Mouse (Mus musculus): ENCODE measurements at regions not wholly inside any gene's neighbourhood (a gene's known extent, or its start where the extent isn't known, plus 50 kb on each side); places are given as distances from the start of the nearest gene placed in this dataset.

GRCm38 (mm10) chr3:17794251-17795061 lies 153.8 kb upstream of the Cypt12 start:
- intact Hi-C loops (cut with DNase I; ENCODE audit: low total_unique reads), result no loop called here
- no peak for DNase-seq

- intact Hi-C loops (cut with DNase I; ENCODE audit: low total_unique reads), result no loop called here
- no peak for DNase-seq
Measured at GRCm38 (mm10) chr3:17795271-17796260, 152.6 kb upstream of the Cypt12 start.

- DNase-seq, result no peak
- intact Hi-C loops (cut with DNase I; ENCODE audit: low total_unique reads), result no loop called here
Measured at GRCm38 (mm10) chr3:17796766-17797165, 151.4 kb upstream of the Cypt12 start.

- no peak for DNase-seq
- intact Hi-C loops (cut with DNase I; ENCODE audit: low total_unique reads), result no loop called here
Measured at GRCm38 (mm10) chr3:17798399-17798798, 149.8 kb upstream of the Cypt12 start.

GRCm38 (mm10) chr3:17799120-17799519 lies 149.1 kb upstream of the Cypt12 start:
- DNase-seq, result no peak
- intact Hi-C loops (cut with DNase I; ENCODE audit: low total_unique reads), result no loop called here

GRCm38 (mm10) chr3:17800810-17801209 lies 147.4 kb upstream of the Cypt12 start:
- DNase-seq, result no peak
- intact Hi-C loops (cut with DNase I; ENCODE audit: low total_unique reads), result no loop called here

- DNase-seq, result no peak
- intact Hi-C loops (cut with DNase I; ENCODE audit: low total_unique reads), result no loop called here
Measured at GRCm38 (mm10) chr3:17801479-17801878, 146.7 kb upstream of the Cypt12 start.

- intact Hi-C loops (cut with DNase I; ENCODE audit: low total_unique reads), result no loop called here
- DNase-seq, result no peak
Measured at GRCm38 (mm10) chr3:17805185-17805584, 143.0 kb upstream of the Cypt12 start.

GRCm38 (mm10) chr3:17811290-17811689 lies 136.9 kb upstream of the Cypt12 start:
- no peak for DNase-seq
- intact Hi-C loops (cut with DNase I; ENCODE audit: low total_unique reads), result no loop called here

- intact Hi-C loops (cut with DNase I; ENCODE audit: low total_unique reads), result loop anchor here (10.0 kb wide), 2 partner anchors 1359 to 1509 kb away; no protein-coding TSS in a partner anchor
- no peak for DNase-seq
Measured at GRCm38 (mm10) chr3:17824201-17824600, 124.0 kb upstream of the Cypt12 start.

- intact Hi-C loops (cut with DNase I; ENCODE audit: low total_unique reads), result loop anchor here (10.0 kb wide), 2 partner anchors 1360 to 1510 kb away; no protein-coding TSS in a partner anchor
- DNase-seq, result no peak
Measured at GRCm38 (mm10) chr3:17824662-17825061, 123.5 kb upstream of the Cypt12 start.

GRCm38 (mm10) chr3:17825254-17825890 lies 122.8 kb upstream of the Cypt12 start:
- intact Hi-C loops (cut with DNase I; ENCODE audit: low total_unique reads), result loop anchor here (10.0 kb wide), 2 partner anchors 1361 to 1511 kb away; no protein-coding TSS in a partner anchor
- no peak for DNase-seq

GRCm38 (mm10) chr3:17834706-17835105 lies 113.5 kb upstream of the Cypt12 start:
- DNase-seq, result peak; percentile 4
- intact Hi-C loops (cut with DNase I; ENCODE audit: low total_unique reads), result no loop called here

- no peak for DNase-seq
- intact Hi-C loops (cut with DNase I; ENCODE audit: low total_unique reads), result no loop called here
Measured at GRCm38 (mm10) chr3:17847609-17848008, 100.6 kb upstream of the Cypt12 start.

- intact Hi-C loops (cut with DNase I; ENCODE audit: low total_unique reads), result no loop called here
- DNase-seq, result no peak
Measured at GRCm38 (mm10) chr3:17848181-17848580, 100.0 kb upstream of the Cypt12 start.

GRCm38 (mm10) chr3:17862367-17862766 lies 85.8 kb upstream of the Cypt12 start:
- intact Hi-C loops (cut with DNase I; ENCODE audit: low total_unique reads), result no loop called here
- DNase-seq, result no peak

- intact Hi-C loops (cut with DNase I; ENCODE audit: low total_unique reads), result no loop called here
- DNase-seq, result no peak
Measured at GRCm38 (mm10) chr3:17865112-17865511, 83.1 kb upstream of the Cypt12 start.

GRCm38 (mm10) chr3:17870895-17871482 lies 77.2 kb upstream of the Cypt12 start:
- no peak for DNase-seq
- intact Hi-C loops (cut with DNase I; ENCODE audit: low total_unique reads), result no loop called here

GRCm38 (mm10) chr3:17895869-17896268 lies 52.3 kb upstream of the Cypt12 start:
- no peak for DNase-seq
- intact Hi-C loops (cut with DNase I; ENCODE audit: low total_unique reads), result no loop called here

All from gastrocnemius, postnatal 14 days (tissue).